Mouse (Mus musculus): ENCODE measurements around the gene Dpf2. TPM values are rescaled to one million over a fixed set of nuclear protein-coding genes. Genes with fewer than 3 reads are reported as not detected.
A peak's percentile ranks its signal among the peaks of the same experiment; 100 is the strongest.

The Dpf2 gene
- polyA plus RNA-seq (2014; fragmentation: Nextera tagmentation; extraction: Ambion mirVana): 195 and 225 TPM in 2 replicates

GRCm38 (mm10) chr19:5913007-5913719 lies at the start of gene Dpf2:
Gene Dpf2, minus strand, starts transcription at chr19:5913010.
- Histone ChIP-seq H3K4me3 (ENCODE audit: low read depth, low read length) (peak within 1 kb of the TSS; percentile 99), H3K27ac (ENCODE audit: low read depth, low read length) (peak within 1 kb of the TSS; percentile 80), H3K9ac (ENCODE audit: low read length) (peak within 1 kb of the TSS; percentile 96), H3K36me3 (ENCODE audit: control insufficient read depth, insufficient read depth, low read length) (no peaks in the 10 kb centered on the region; the same call in 1 of the 2 replicates), H3K27me3 (ENCODE audit: control insufficient read depth, insufficient read depth, low read length) (no peaks in the 10 kb centered on the region), H3K4me1 (ENCODE audit: control insufficient read depth, insufficient read depth, low read length) (peaks cover 13% of the 10 kb centered on the region), H3K4me2 (ENCODE audit: low read depth) (peak within 1 kb of the TSS; percentile 49), H3K9me3 (ENCODE audit: control insufficient read depth, low read length) (no peaks in the 10 kb centered on the region)
- WGBS: 23% methylated on average over 13 of the region's 13 CpGs
- DNase-seq (ENCODE audit: low spot score) (no peak), ATAC-seq (ENCODE audit: insufficient read depth, low FRiP score, low TSS enrichment) (peak; percentile 69; the same call in 1 of the 2 replicates)

DNA sequence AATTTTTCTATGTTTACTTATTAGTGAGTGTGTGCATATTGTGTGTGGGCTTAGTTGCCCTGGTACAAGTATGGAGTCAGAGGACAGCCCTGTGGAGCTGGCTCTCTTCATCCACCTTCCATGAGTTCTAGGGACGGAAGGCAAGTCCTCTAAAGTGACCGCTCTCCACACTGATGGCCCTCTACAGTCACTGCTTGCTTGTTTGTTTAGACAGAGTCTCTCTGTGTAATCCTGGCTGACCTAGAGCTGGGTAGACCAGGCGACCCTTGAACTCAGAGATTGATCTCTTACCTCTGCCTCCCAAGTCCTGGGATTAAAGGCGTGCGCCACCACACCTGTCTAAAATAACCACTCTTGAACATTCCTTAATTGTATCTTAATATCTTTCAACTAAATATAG lies 44.6 kb upstream of the Dpf2 start:
- Histone ChIP-seq H3K9me3 (ENCODE audit: control insufficient read depth, low read length) (no peaks in the 10 kb centered on the region), H3K9ac (ENCODE audit: low read length) (no peak overlapping the region), H3K27ac (ENCODE audit: low read depth, low read length) (no peak overlapping the region), H3K4me2 (ENCODE audit: low read depth) (no peak overlapping the region), H3K4me1 (ENCODE audit: control insufficient read depth, insufficient read depth, low read length) (no peaks in the 10 kb centered on the region), H3K4me3 (ENCODE audit: low read depth, low read length) (no peak overlapping the region), H3K27me3 (ENCODE audit: control insufficient read depth, insufficient read depth, low read length) (no peaks in the 10 kb centered on the region), H3K36me3 (ENCODE audit: control insufficient read depth, insufficient read depth, low read length) (no peaks in the 10 kb centered on the region)
- DNase-seq (ENCODE audit: low spot score) (no peak), ATAC-seq (ENCODE audit: insufficient read depth, low FRiP score, low TSS enrichment) (no peak)
- 95% methylated on average over 5 of the region's 5 CpGs for WGBS

DNA sequence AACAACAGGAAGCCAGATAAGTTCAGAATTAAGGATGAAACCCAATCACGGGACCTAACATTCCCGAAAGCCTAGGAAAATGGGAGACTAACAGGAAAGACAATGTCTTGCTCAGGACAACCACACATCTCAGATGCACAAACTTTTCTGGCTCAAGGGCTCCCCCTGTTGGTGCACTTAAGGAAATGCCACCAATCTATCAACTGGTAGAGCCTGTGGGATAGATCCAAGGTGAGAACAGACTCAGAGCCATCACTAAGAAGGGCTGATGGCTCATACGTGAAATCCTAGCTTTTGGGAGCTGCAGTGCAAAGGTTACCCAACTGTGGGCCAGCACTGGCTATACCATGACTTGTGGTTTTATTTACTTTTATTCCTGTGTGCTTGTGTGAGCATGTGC lies 43.9 kb upstream of the Dpf2 start:
- WGBS: 35% methylated on average over 3 of the region's 3 CpGs
- no peak for ATAC-seq (ENCODE audit: insufficient read depth, low FRiP score, low TSS enrichment)
- DNase-seq (ENCODE audit: low spot score): peak; percentile 69

GRCm38 (mm10) chr19:5955704-5956670 lies 43.2 kb upstream of the Dpf2 start:
- Histone ChIP-seq H3K9ac (ENCODE audit: low read length) (no peak overlapping the region), H3K27me3 (ENCODE audit: control insufficient read depth, insufficient read depth, low read length) (no peaks in the 10 kb centered on the region), H3K4me3 (ENCODE audit: low read depth, low read length) (no peak overlapping the region), H3K36me3 (ENCODE audit: control insufficient read depth, insufficient read depth, low read length) (0 out of 2 replicates have a peak, but pooled peaks cover 3% of the 10 kb centered on the region), H3K4me1 (ENCODE audit: control insufficient read depth, insufficient read depth, low read length) (no peaks in the 10 kb centered on the region), H3K27ac (ENCODE audit: low read depth, low read length) (no peak overlapping the region), H3K4me2 (ENCODE audit: low read depth) (no peak overlapping the region), H3K9me3 (ENCODE audit: control insufficient read depth, low read length) (no peaks in the 10 kb centered on the region)
- ATAC-seq (ENCODE audit: insufficient read depth, low FRiP score, low TSS enrichment): no peak
- no peak for DNase-seq (ENCODE audit: low spot score)
- 86% methylated on average over 28 of the region's 28 CpGs for WGBS

More for the DNA sequence above, 43.9 kb upstream of the Dpf2 start:
- no peak overlapping the region for H3K27ac ChIP-seq (ENCODE audit: low read depth, low read length)
- no peaks in the 10 kb centered on the region for H3K27me3 ChIP-seq (ENCODE audit: control insufficient read depth, insufficient read depth, low read length)
- no peaks in the 10 kb centered on the region for H3K4me1 ChIP-seq (ENCODE audit: control insufficient read depth, insufficient read depth, low read length)
- H3K4me2 ChIP-seq (ENCODE audit: low read depth): no peak overlapping the region
- H3K4me3 ChIP-seq (ENCODE audit: low read depth, low read length): no peak overlapping the region
- 0 out of 2 replicates have a peak, but pooled peaks cover 3% of the 10 kb centered on the region for H3K36me3 ChIP-seq (ENCODE audit: control insufficient read depth, insufficient read depth, low read length)
- no peak overlapping the region for H3K9ac ChIP-seq (ENCODE audit: low read length)
- H3K9me3 ChIP-seq (ENCODE audit: control insufficient read depth, low read length): no peaks in the 10 kb centered on the region

DNA sequence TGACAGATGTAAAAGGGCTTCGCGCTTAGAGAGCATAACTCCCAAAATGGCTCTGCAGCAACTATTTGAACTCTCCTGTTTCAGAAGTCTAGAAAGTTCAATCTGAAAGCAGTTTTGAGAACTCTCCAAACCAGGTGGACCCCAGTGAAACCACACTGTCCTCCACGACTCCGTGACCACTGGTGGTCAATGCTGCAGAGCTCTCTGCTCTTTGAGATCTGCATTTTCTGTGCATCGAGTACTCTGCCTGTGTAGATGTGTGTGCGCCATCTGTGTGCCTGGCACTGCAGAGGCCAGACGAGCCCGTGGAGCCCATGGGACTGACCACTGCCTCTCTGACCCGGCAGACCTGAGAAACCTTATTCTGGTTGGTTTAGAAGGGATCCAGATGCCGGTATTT lies 42.1 kb upstream of the Dpf2 start:
- no peak overlapping the region for H3K27ac ChIP-seq (ENCODE audit: low read depth, low read length)
- no peaks in the 10 kb centered on the region for H3K4me1 ChIP-seq (ENCODE audit: control insufficient read depth, insufficient read depth, low read length)
- H3K27me3 ChIP-seq (ENCODE audit: control insufficient read depth, insufficient read depth, low read length): no peaks in the 10 kb centered on the region
- 0 out of 2 replicates have a peak, but pooled peaks cover 3% of the 10 kb centered on the region for H3K36me3 ChIP-seq (ENCODE audit: control insufficient read depth, insufficient read depth, low read length)
- no peak overlapping the region for H3K9ac ChIP-seq (ENCODE audit: low read length)
- ATAC-seq (ENCODE audit: insufficient read depth, low FRiP score, low TSS enrichment) (no peak), DNase-seq (ENCODE audit: low spot score) (no peak)
- WGBS: 93% methylated on average over 10 of the region's 10 CpGs
- no peak overlapping the region for H3K4me3 ChIP-seq (ENCODE audit: low read depth, low read length)
- H3K9me3 ChIP-seq (ENCODE audit: control insufficient read depth, low read length): no peaks in the 10 kb centered on the region
- H3K4me2 ChIP-seq (ENCODE audit: low read depth): no peak overlapping the region

- H3K36me3 ChIP-seq (ENCODE audit: control insufficient read depth, insufficient read depth, low read length): peaks cover 5% of the 10 kb centered on the region; the same call in 1 of the 2 replicates
- DNase-seq (ENCODE audit: low spot score) (no peak), ATAC-seq (ENCODE audit: insufficient read depth, low FRiP score, low TSS enrichment) (no peak)
- no peaks in the 10 kb centered on the region for H3K27me3 ChIP-seq (ENCODE audit: control insufficient read depth, insufficient read depth, low read length)
- H3K27ac ChIP-seq (ENCODE audit: low read depth, low read length): no peak overlapping the region
- no peak overlapping the region for H3K9ac ChIP-seq (ENCODE audit: low read length)
- no peaks in the 10 kb centered on the region for H3K9me3 ChIP-seq (ENCODE audit: control insufficient read depth, low read length)
- WGBS: 71% methylated on average over 22 of the region's 22 CpGs
- H3K4me2 ChIP-seq (ENCODE audit: low read depth): no peak overlapping the region
- no peaks in the 10 kb centered on the region for H3K4me1 ChIP-seq (ENCODE audit: control insufficient read depth, insufficient read depth, low read length)
- H3K4me3 ChIP-seq (ENCODE audit: low read depth, low read length): no peak overlapping the region
Measured at GRCm38 (mm10) chr19:5954031-5954710, 41.4 kb upstream of the Dpf2 start.

DNA sequence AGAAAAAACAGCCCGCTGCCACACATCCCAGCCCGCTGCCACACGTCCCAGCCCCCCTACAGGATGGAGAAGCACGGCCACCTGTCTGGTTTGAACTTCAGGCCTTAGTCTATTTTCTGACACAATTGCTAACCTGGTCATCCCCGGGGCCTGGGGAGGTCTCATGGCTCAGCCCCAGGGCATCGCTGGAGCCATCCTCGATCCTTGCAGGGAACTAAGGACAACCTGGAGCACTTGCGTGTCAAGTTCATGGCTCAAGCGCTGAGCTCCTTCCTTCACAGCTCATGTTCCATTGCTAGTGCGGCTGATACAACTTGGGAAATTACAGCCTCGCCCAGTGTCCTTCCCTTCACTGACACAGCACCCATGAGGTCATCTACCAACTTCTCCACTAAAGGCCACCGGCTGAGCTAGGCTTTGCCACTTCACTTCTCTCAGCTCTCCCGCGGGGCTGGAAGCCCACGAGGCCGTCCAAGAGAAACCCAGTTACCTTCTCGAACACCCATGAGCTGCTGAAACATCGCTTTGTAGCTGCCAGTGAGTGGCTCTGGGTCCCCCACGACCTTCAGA lies 40.5 kb upstream of the Dpf2 start:
- Histone ChIP-seq H3K27ac (ENCODE audit: low read depth, low read length) (no peak overlapping the region), H3K4me2 (ENCODE audit: low read depth) (no peak overlapping the region), H3K4me1 (ENCODE audit: control insufficient read depth, insufficient read depth, low read length) (no peaks in the 10 kb centered on the region), H3K9me3 (ENCODE audit: control insufficient read depth, low read length) (no peaks in the 10 kb centered on the region), H3K27me3 (ENCODE audit: control insufficient read depth, insufficient read depth, low read length) (no peaks in the 10 kb centered on the region), H3K9ac (ENCODE audit: low read length) (no peak overlapping the region), H3K36me3 (ENCODE audit: control insufficient read depth, insufficient read depth, low read length) (peaks cover 5% of the 10 kb centered on the region), H3K4me3 (ENCODE audit: low read depth, low read length) (no peak overlapping the region)
- DNase-seq (ENCODE audit: low spot score) (no peak), ATAC-seq (ENCODE audit: insufficient read depth, low FRiP score, low TSS enrichment) (no peak)
- 91% methylated on average over 19 of the region's 19 CpGs for WGBS

DNA sequence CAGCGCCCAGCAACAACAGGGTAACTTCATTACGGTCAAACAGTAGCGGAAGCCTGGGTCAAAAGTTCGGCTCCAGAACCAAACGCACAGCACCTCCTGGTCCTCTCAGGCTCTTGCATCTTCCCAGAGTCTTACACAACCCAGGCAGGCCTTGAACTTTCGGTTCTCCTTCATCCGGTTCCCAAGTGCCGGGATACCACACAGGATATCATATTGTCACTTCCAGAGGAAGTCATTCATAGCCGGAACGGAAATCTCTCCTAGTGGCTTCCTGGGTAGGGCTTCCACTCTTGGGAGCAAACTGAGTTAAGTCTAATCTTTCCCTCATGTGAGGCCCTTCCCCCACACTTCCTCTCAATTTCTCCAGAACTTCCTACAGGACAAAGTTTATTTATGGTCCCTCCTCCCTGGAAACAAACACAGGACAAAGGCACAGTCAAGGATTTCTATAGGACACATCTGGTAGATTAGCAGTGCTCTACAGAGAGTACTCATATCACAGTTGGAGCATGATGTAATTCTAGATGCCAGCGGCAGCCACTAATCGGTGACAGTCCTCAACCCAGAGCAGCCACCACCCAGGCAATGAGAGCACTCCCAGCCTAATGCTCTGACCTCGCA lies 39.4 kb upstream of the Dpf2 start:
- H3K36me3 ChIP-seq (ENCODE audit: control insufficient read depth, insufficient read depth, low read length): peaks cover 5% of the 10 kb centered on the region
- ATAC-seq (ENCODE audit: insufficient read depth, low FRiP score, low TSS enrichment) (no peak), DNase-seq (ENCODE audit: low spot score) (no peak)
- H3K9ac ChIP-seq (ENCODE audit: low read length): no peak overlapping the region
- no peak overlapping the region for H3K4me2 ChIP-seq (ENCODE audit: low read depth)
- no peak overlapping the region for H3K27ac ChIP-seq (ENCODE audit: low read depth, low read length)
- no peaks in the 10 kb centered on the region for H3K27me3 ChIP-seq (ENCODE audit: control insufficient read depth, insufficient read depth, low read length)
- H3K9me3 ChIP-seq (ENCODE audit: control insufficient read depth, low read length): no peaks in the 10 kb centered on the region
- H3K4me3 ChIP-seq (ENCODE audit: low read depth, low read length): no peak overlapping the region
- WGBS: 90% methylated on average over 13 of the region's 13 CpGs
- no peaks in the 10 kb centered on the region for H3K4me1 ChIP-seq (ENCODE audit: control insufficient read depth, insufficient read depth, low read length)

Data from neural tube, embryonic 11.5 days (tissue).